Mouse (Mus musculus) midbrain, embryonic 13.5 days (tissue): Measurements from ENCODE around the gene Creb3l2. TPM values are rescaled to one million over a fixed set of nuclear protein-coding genes. Genes with fewer than 3 reads are reported as not detected.
"Not testable (repeated sequence)": the region's sequence is repeated elsewhere in the genome, so short reads cannot be mapped to it uniquely, and the experiment has no call there.

Source experiments
- ATAC-seq: fragments of 200-750 bp; cut with Nextera tagmentation; 2 replicates; pipeline ENCODE4 v1.8.0; 2017; ENCODE audit warnings: mild to moderate bottlenecking, moderate TSS enrichment, moderate library complexity
- H3K27ac ChIP-seq: fragments of 300-500 bp; sonication (generic); 2 replicates; pipeline ENCODE4 v1.5.1; 2015; ENCODE audit warnings: inconsistent platforms, mild to moderate bottlenecking, moderate library complexity
- H3K27me3 ChIP-seq: fragments of 300-500 bp; sonication (generic); 2 replicates; pipeline ENCODE4 v1.6.1; 2015; ENCODE audit warnings: mild to moderate bottlenecking, inconsistent platforms
- H3K36me3 ChIP-seq: fragments of 300-500 bp; sonication (generic); 2 replicates; pipeline ENCODE4 v1.6.1; 2015; ENCODE audit warnings: mild to moderate bottlenecking, inconsistent platforms
- H3K4me1 ChIP-seq: fragments of 300-500 bp; sonication (generic); replicated peaks from 2 replicates; pipeline ENCODE4 v1.6.1; 2015; ENCODE audit warnings: inconsistent platforms
- H3K4me2 ChIP-seq: fragments of 300-500 bp; sonication (generic); replicated peaks from 2 replicates; pipeline ENCODE4 v1.6.1; 2015; ENCODE audit warnings: moderate library complexity, mild to moderate bottlenecking, inconsistent platforms
- H3K4me3 ChIP-seq: fragments of 300-500 bp; sonication (generic); replicated peaks from 2 replicates; pipeline ENCODE4 v1.5.1; 2015; ENCODE audit warnings: mild to moderate bottlenecking, inconsistent platforms
- H3K9ac ChIP-seq: fragments of 300-500 bp; sonication (generic); replicated peaks from 2 replicates; pipeline ENCODE4 v1.6.1; 2015; ENCODE audit warnings: mild to moderate bottlenecking, inconsistent platforms
- H3K9me3 ChIP-seq: fragments of 300-500 bp; sonication (generic); 2 replicates; pipeline ENCODE4 v1.6.1; 2016; ENCODE audit warnings: mild to moderate bottlenecking, inconsistent platforms
- WGBS: fragments of 180-500 bp; shearing (Covaris S2); methylation state at CpG from one replicate; pipeline ENCODE4 v1.1.7; 2015; 5-methylcytosine and 5-hydroxymethylcytosine counted together
- polyA plus RNA-seq: library from polyadenylated mRNA; unstranded; fragments of >200 nt; fragmentation: Nextera tagmentation; extraction: Ambion mirVana; gene quantifications from 2 replicates; pipeline ENCODE4 v1.2.1, GENCODE M21; 2015

Creb3l2 gene
- polyA plus RNA-seq, 1 experiment from 2014 or later: 3.3 TPM

DNA sequence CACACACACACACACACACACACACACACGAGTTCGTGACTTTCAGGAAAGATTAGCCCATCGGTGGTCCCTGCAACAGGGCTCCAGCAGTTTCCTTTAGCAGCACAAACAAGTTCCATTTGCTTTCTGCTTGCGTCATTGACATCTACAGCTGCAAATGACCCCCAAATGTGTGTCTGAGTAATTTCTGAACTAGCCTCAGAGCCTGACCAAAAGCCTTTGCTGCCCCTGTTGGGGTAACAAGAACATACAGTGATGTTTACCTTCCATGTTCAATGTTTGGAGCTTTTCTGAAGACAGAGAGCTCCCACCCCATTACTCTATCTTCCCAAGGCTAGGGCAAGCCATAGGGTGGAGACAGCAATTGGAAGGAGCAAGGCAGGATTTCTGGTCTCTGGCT is 54.7 kb downstream of the Creb3l2 start:
- peaks cover 2% of the 10 kb centered on the region; the same call in 1 of the 2 replicates for H3K4me1 ChIP-seq
- H3K4me2 ChIP-seq: no peak overlapping the region
- no peak overlapping the region for H3K4me3 ChIP-seq
- no peaks in the 10 kb centered on the region for H3K9me3 ChIP-seq
- no peaks in the 10 kb centered on the region for H3K27me3 ChIP-seq
- 85% methylated on average over 4 of the region's 4 CpGs for WGBS
- no peak overlapping the region for H3K9ac ChIP-seq
- no peak for ATAC-seq
- no peak overlapping the region for H3K27ac ChIP-seq
- no peaks in the 10 kb centered on the region for H3K36me3 ChIP-seq

DNA sequence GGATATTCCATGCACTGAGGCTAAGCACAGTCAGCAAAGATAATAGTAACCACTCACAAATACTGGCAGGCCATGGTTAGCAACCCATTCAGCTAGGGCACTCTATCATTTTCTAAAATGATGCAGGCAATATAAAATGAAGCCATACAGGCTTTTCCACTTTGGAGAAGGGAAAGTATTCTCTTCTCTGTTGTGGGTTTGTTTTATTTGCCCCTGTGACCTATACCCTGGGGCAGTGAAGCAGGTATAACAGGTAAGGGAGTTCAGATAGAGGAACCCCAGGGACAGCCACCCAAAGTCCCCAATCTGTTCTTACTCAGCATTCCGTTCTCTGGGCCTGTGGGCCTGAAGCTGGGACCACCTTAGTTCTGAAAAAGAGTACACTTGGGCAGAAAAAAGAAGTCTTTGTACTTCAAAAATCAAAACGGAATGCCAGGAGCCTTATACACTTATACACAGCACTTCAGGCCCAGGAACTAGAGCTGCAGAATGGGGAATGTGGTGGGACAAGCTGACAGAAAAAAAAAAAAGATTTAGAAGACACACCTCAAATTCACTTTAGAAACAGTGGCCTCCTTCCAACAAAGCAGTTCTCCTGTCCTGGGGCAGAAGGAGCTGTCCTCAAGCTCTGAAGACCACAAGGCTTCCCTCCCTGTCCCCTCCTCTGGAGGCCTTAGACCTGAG is 56.2 kb downstream of the Creb3l2 start:
- no peaks in the 10 kb centered on the region for H3K36me3 ChIP-seq
- H3K4me2 ChIP-seq: no peak overlapping the region
- H3K4me3 ChIP-seq: no peak overlapping the region
- no peak overlapping the region for H3K9ac ChIP-seq
- H3K4me1 ChIP-seq: no peaks in the 10 kb centered on the region
- no peak for ATAC-seq
- H3K27ac ChIP-seq: no peak overlapping the region
- no peaks in the 10 kb centered on the region for H3K9me3 ChIP-seq
- WGBS: 85% methylated on average over 2 of the region's 2 CpGs
- no peaks in the 10 kb centered on the region for H3K27me3 ChIP-seq

DNA sequence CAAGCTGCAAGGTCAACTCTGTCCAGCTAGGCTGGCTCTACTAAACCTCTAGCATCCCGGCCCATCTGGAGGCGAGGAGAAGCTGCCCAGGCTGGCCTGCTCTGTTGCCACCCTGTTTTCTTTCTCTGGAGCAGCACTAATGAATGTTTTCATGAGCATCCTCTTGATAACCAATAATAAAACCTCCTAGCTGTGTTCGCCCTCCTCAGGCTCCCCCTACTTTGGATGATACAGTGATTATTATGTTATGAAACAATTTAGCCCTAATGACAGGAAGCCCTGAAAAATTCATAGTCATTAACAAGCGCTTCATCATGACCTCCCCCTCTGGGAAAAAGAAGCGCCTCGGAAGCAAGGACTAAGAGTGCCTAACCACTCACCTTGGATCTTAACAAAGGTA is 59.2 kb downstream of the Creb3l2 start:
- Histone ChIP-seq H3K9ac (no peak overlapping the region), H3K27ac (no peak overlapping the region), H3K4me3 (no peak overlapping the region), H3K4me1 (no peaks in the 10 kb centered on the region), H3K27me3 (no peaks in the 10 kb centered on the region), H3K4me2 (no peak overlapping the region), H3K9me3 (no peaks in the 10 kb centered on the region), H3K36me3 (no peaks in the 10 kb centered on the region)
- WGBS: 94% methylated on average over 6 of the region's 6 CpGs
- no peak for ATAC-seq

DNA sequence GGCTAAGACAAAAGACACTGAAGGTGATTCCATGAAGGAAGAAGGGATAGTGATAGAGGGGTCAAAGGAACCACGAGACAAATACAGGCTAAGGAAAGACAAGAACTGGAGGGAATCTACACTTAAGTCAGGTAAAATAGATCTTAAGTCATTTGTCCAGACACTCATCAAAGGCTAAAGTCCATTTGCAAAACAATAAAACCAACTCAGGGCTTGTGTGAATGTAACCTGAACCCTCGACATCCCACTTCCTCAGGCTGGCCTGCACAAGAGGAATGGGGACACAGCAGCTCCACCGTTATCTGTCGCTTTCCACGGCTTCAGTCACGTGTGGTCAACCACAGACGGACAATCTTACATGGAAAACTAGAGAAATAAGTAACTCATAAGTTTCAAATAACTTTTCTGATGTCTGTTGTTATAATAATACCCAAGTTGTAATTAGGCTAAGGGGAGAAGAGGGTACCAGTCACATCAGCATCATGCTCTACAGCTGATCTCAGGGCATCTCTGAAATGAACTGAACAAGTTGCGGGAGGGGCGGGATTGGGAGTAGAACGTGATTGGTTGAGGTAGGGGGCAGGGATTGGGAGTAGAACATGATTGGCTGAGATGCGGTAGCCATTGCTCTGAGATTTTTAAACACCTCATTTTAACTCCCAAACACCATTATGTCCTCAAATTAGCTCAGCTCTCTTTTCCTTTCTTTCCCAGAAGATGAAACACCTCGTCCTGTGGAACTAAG is 63.9 kb downstream of the Creb3l2 start:
- H3K27ac ChIP-seq: no peak overlapping the region
- ATAC-seq: no peak
- H3K4me3 ChIP-seq: no peak overlapping the region
- no peaks in the 10 kb centered on the region for H3K27me3 ChIP-seq
- H3K9ac ChIP-seq: no peak overlapping the region
- no peak overlapping the region for H3K4me2 ChIP-seq
- 0 out of 2 replicates have a peak, but pooled peaks cover 3% of the 10 kb centered on the region for H3K4me1 ChIP-seq
- 83% methylated on average over 12 of the region's 12 CpGs for WGBS
- no peaks in the 10 kb centered on the region for H3K36me3 ChIP-seq
- no peaks in the 10 kb centered on the region for H3K9me3 ChIP-seq

DNA sequence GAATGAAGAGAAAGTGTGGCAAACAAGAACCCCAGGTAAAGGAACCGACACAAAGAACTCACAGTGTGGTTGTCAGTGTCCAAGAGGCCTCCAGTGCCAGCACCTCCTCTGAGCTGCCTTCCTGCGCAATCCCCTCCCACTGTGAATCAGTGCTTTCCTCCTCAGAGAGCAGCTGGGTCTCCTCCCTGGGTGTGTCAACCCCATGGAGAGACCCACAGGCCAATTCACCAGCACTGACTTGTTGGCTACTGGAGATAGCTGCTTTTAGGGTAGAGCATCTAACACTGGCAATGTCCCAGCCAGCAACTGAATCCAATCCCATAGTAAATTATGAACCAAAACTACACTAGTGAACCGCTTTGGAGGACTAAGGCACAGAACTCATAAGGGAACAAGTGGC is 64.6 kb downstream of the Creb3l2 start:
- 88% methylated on average over 3 of the region's 3 CpGs for WGBS
- not testable (repeated sequence) for H3K9me3 ChIP-seq

DNA sequence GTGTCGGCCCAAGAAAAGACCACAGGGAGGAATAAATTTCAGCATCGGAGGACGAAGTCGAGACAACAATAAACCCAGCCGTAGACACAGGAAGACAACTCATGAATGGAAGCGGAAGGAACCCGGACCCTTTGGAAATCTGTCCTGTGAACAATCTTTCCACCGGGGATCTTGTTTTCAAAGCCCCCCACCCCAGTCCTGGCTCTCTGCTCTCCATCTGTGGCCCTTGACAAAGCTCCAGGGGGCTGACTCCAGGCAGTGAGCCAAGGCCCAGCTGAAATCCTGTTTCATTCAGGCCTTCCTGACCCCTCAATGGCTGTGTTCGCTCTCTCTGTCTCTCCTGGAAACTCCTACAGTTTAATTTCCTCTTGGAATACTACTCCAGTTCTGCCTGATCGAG is 66.5 kb downstream of the Creb3l2 start:
- WGBS: 62% methylated on average over 10 of the region's 10 CpGs

More for the DNA sequence above, 64.6 kb downstream of the Creb3l2 start:
- not testable (repeated sequence) for H3K4me1 ChIP-seq, H3K4me2 ChIP-seq, H3K27ac ChIP-seq, H3K27me3 ChIP-seq, H3K4me3 ChIP-seq, H3K9ac ChIP-seq, H3K36me3 ChIP-seq, ATAC-seq

DNA sequence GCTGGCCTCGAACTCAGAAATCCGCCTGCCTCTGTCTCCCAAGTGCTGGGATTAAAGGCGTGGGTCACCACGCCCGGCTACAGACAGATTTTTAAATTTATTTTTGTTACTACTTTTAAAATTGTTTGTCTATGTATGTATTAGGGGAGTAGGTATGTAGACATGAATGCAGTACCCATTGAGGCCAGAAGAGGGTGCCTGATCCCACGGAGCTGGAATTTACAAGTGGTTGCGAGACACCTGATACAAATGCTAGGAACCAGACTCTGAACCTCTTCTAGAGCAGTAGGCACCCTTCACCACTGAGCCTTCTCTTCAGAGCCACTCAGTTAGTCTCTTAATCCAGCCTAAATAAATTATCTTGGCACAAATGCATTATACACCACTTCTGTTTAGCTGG is 70.6 kb downstream of the Creb3l2 start:
- H3K36me3 ChIP-seq: no peaks in the 10 kb centered on the region

More for the DNA sequence above, 66.5 kb downstream of the Creb3l2 start:
- Histone ChIP-seq H3K9ac (no peak overlapping the region), H3K36me3 (no peaks in the 10 kb centered on the region), H3K4me2 (no peak overlapping the region), H3K27me3 (no peaks in the 10 kb centered on the region), H3K4me1 (0 out of 2 replicates have a peak, but pooled peaks cover 3% of the 10 kb centered on the region), H3K9me3 (no peaks in the 10 kb centered on the region), H3K4me3 (no peak overlapping the region), H3K27ac (no peak overlapping the region)
- no peak for ATAC-seq

DNA sequence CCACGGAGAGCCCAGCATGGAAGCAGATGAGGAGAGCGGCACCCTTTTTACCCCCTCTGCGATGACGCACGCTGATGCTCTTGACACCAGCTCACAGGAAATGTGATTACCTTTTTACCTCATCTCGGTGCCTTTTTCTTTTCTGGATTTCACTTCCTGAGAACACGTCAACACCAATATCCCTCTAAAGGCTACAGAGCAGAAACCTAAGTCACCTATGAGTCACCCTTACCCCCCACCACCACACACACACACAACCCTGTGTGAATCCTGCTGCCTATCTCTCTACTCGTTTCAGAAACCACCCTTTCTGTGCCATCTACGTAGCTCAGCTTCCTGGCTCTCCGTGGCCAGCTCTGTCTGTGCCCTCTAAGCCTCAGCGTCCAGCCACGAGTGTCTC is 71.4 kb downstream of the Creb3l2 start:
- no peaks in the 10 kb centered on the region for H3K27me3 ChIP-seq
- H3K4me2 ChIP-seq: no peak overlapping the region
- no peaks in the 10 kb centered on the region for H3K36me3 ChIP-seq
- H3K9ac ChIP-seq: no peak overlapping the region
- H3K4me1 ChIP-seq: 0 out of 2 replicates have a peak, but pooled peaks cover 1% of the 10 kb centered on the region
- WGBS: 86% methylated on average over 12 of the region's 12 CpGs
- no peak overlapping the region for H3K27ac ChIP-seq
- no peaks in the 10 kb centered on the region for H3K9me3 ChIP-seq
- ATAC-seq: no peak
- H3K4me3 ChIP-seq: no peak overlapping the region

More for the DNA sequence above, 70.6 kb downstream of the Creb3l2 start:
- no peak overlapping the region for H3K4me2 ChIP-seq
- H3K27ac ChIP-seq: no peak overlapping the region
- 77% methylated on average over 7 of the region's 7 CpGs for WGBS
- no peak overlapping the region for H3K4me3 ChIP-seq
- no peaks in the 10 kb centered on the region for H3K9me3 ChIP-seq
- no peaks in the 10 kb centered on the region for H3K27me3 ChIP-seq
- H3K9ac ChIP-seq: no peak overlapping the region
- H3K4me1 ChIP-seq: 0 out of 2 replicates have a peak, but pooled peaks cover 3% of the 10 kb centered on the region
- no peak for ATAC-seq

DNA sequence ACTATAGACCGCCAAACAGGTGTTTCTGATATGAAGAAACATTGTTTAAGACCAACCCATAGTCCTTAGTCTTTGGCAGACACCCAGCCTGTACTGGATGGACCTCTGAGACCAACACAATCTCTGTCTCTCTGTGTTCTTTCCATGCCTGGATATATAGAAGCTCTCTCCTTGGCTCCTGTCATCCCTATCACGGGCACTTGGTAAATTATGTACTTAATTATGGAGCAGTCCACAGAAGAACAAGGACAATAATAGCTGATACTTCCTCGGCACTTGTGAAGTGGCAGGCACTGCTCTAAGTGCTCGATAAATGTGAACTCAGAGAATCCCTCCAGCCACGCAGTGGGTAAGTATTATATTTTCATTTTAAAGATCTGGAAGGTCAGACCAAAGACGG is 72.2 kb downstream of the Creb3l2 start:
- Histone ChIP-seq H3K27ac (no peak overlapping the region), H3K4me2 (no peak overlapping the region), H3K4me3 (no peak overlapping the region), H3K27me3 (no peaks in the 10 kb centered on the region), H3K9ac (no peak overlapping the region), H3K36me3 (no peaks in the 10 kb centered on the region), H3K9me3 (no peaks in the 10 kb centered on the region), H3K4me1 (no peaks in the 10 kb centered on the region)
- 86% methylated on average over 6 of the region's 6 CpGs for WGBS
- ATAC-seq: no peak

DNA sequence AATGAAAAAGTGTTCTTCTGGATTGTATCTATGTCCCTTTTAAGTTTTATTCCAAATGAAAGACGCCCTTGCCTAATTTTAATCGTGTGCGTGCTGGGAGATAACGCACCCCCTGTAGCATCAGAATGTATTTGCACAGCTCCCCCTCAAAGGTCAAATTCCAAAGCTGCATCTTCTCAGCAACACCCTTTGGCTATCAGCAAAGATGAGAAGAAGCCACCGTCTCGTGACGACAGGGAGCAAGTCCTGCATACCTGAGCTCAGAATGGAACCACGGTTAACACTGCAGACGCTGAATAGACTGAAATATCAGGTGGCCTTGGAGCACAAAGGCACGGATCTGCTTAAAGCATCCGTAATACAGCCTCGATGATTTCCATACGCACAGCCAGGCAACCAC is 73.7 kb downstream of the Creb3l2 start:
- no peak overlapping the region for H3K9ac ChIP-seq
- no peaks in the 10 kb centered on the region for H3K4me1 ChIP-seq
- no peak overlapping the region for H3K4me3 ChIP-seq
- H3K27ac ChIP-seq: no peak overlapping the region
- no peak overlapping the region for H3K4me2 ChIP-seq
- ATAC-seq: no peak
- no peaks in the 10 kb centered on the region for H3K9me3 ChIP-seq
- H3K27me3 ChIP-seq: no peaks in the 10 kb centered on the region
- 90% methylated on average over 13 of the region's 13 CpGs for WGBS
- H3K36me3 ChIP-seq: no peaks in the 10 kb centered on the region

DNA sequence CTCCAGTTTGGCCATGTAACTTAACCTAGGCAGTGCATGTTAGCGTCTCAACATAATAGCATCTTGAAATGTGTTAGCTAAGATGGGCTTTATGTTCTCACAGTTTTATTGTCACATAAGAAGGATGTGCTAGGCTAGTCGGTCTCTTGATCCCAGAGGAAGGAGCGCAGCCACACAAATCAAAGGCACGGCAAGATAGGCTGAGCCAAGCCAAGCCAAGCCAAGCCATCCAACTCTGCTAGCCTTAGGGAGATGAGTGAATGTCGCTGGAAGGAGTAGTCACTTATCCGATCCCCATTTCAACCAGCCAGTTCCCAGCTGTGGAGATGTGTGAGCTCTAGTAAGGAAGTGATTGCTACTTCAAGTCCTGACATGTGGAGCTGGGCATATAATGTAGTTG is 75.0 kb downstream of the Creb3l2 start:
- Histone ChIP-seq H3K36me3 (no peaks in the 10 kb centered on the region), H3K27me3 (no peaks in the 10 kb centered on the region), H3K9ac (no peak overlapping the region), H3K4me2 (no peak overlapping the region), H3K27ac (no peak overlapping the region), H3K9me3 (no peaks in the 10 kb centered on the region), H3K4me3 (no peak overlapping the region), H3K4me1 (no peaks in the 10 kb centered on the region)
- WGBS: 92% methylated on average over 6 of the region's 6 CpGs
- no peak for ATAC-seq

DNA sequence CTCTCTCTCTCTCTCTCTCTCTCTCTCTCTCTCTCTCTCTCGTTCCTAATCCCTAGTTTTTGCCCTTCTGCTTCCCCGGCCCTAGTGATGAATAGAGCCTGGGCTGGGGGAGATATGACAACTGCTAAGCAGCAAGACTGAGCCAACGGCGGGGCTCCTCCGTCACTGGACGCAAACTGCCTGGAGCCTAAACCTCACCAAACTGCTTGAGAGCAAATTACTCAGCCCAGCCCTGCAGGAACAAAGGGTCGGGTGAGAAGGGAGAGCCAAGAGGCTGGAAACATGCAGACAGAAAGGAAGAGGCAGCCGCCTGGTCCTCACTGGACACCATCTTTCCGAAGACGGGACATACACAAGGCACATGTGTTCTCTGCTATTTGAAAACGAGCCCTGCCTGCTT is 76.8 kb downstream of the Creb3l2 start:
- 62% methylated on average over 11 of the region's 11 CpGs for WGBS
- no peak overlapping the region for H3K9ac ChIP-seq

More for the DNA sequence above, 76.8 kb downstream of the Creb3l2 start:
- Histone ChIP-seq H3K4me3 (no peak overlapping the region), H3K27ac (no peak overlapping the region), H3K27me3 (no peaks in the 10 kb centered on the region), H3K4me1 (peaks cover 13% of the 10 kb centered on the region; the same call in 1 of the 2 replicates), H3K9me3 (no peaks in the 10 kb centered on the region), H3K4me2 (no peak overlapping the region), H3K36me3 (no peaks in the 10 kb centered on the region)
- no peak for ATAC-seq
